Mouse (Mus musculus) brown adipose tissue, adult 24 weeks (tissue): ENCODE data around the gene Rrp12. TPM values are rescaled to one million over a fixed set of nuclear protein-coding genes. Genes with fewer than 3 reads are reported as not detected.
"Not testable (repeated sequence)": the region's sequence is repeated elsewhere in the genome, so short reads cannot be mapped to it uniquely, and the experiment has no call there.

ENCODE experiments used
- H3K27ac ChIP-seq: fragments of 200-500 bp; replicated peaks from 2 replicates; pipeline ENCODE4 v1.5.1; 2012; ENCODE audit warnings: low read depth, mild to moderate bottlenecking, low read length
- H3K4me1 ChIP-seq: fragments of 200-500 bp; 2 replicates; pipeline ENCODE4 v1.6.1; 2012; ENCODE audit warnings: low read length, mixed read lengths; ENCODE audit not compliant: control insufficient read depth, insufficient read depth, insufficient read length
- H3K4me3 ChIP-seq: fragments of 200-500 bp; 2 replicates; pipeline ENCODE4 v1.5.1; 2012; ENCODE audit warnings: low read depth, mild to moderate bottlenecking, low read length, moderate library complexity; ENCODE audit not compliant: insufficient read depth
- polyA plus RNA-seq: library from polyadenylated mRNA; stranded (reverse); fragments of >200 nt; gene quantifications from 2 replicates; pipeline ENCODE4 v1.2.4, GENCODE M21; 2012; ENCODE audit not compliant: missing spikeins, insufficient read depth, insufficient read length

Gene Rrp12
- 3.3 and 3.6 TPM in 2 replicates for polyA plus RNA-seq

DNA sequence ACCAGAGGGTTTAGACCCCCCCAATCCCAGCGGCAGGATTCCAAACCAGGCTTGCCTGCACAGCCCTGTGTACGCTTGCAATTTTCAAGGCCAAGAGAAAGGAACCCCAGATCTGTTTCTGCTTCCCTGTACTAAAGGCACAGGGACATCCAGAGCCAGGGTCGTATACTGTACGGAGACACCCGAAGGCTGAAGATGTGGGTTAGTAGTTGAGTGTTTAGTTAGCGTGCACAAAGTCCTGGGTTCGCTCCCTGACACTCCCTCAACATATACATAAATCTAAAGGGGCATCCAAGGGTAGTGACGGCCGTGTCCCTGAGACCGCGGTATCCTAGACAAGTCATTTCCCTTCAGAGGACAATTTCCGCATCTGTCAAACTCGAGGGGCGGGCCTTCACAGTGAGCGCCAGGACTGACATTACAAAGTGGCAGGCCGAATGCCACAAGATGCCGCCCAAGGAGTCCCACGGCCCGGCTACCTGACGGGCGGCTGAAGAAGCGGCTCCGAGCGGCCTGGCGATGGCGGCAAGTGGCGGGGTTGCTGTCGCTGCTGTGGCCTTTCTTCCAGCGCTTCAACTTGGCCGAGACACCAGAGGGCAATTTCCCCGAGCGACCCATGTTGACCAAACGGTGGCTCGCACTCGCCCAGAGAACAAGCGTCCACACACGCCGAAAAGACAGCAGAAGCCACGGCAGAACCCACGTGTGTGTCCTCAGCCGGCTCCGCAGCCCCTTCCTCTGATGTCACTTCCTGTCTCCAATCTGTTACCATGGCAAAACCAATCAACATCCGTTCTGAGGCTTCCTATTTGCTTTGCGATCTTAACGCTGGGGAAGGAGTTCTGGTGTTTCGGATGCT, at the start of gene Rrp12:
Gene Rrp12, minus strand, starts transcription at position 714 of the 859 bp plus-strand sequence.
- no peaks in the 10 kb centered on the region for H3K4me1 ChIP-seq
- H3K27ac ChIP-seq = no peak within 1 kb of the TSS
- H3K4me3 ChIP-seq = peak within 1 kb of the TSS; percentile 65

DNA sequence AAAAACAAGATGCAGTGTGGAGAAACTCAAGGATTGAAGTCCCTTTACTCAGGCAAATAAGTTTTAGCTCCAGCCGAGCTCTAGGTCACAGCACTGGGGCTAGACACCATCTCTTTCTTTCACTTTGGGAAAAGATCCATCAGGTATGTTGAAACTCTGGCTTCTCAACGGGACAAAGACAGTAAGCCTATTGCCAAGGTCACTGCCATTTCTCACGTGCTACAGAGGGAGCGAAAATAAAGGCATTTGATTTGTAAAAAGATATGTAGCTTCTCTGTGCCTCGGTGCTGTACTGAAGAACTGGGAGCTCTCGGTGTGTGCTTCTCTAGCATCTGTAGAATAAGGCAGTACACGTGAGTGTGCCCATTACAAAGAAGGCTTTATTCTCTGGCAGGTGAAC, 47.9 kb upstream of the Rrp12 start:
- no peaks in the 10 kb centered on the region for H3K4me1 ChIP-seq
- no peak overlapping the region for H3K4me3 ChIP-seq
- H3K27ac ChIP-seq = no peak overlapping the region

DNA sequence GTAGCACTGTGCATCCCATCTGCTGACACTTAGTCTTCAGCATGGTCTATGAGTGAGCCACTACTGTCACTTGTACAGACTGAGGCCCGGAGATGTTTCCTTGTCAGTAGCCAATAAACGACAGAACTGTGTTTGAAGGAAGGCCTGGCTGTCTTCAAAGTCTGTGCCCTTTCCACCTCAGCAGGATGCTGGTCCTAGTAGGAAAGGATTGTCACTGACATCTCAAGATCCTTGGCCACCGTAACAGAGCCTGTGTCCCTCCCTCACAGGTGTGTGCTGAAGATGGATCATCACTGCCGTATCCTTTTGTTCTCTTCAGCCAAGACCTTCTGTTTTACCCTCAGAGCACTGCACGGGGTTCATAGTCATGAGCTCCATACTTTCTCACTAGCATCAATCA, 42.6 kb upstream of the Rrp12 start:
- no peak overlapping the region for H3K4me3 ChIP-seq
- H3K4me1 ChIP-seq = peaks cover 4% of the 10 kb centered on the region; the same call in 1 of the 2 replicates
- no peak overlapping the region for H3K27ac ChIP-seq

DNA sequence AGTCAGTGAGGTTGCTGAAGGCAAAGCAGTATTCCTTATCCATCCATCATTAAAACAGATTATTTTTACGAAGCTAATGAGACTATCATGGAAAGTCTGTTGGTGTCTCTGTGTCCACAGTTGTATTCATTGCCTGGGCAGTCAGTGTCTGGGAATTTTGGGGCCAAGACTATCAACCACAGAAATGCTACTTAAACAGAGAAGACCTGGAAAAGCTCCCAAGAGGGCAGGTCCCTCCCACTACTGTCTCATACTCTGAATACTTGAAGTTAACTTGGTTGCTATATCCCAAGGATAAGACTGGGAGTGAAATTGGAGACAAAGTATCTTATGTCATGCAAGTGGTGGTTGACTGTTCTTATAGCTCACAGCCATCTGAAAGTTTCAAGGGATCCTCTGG, 39.9 kb upstream of the Rrp12 start:
- Histone ChIP-seq H3K4me3 (no peak overlapping the region), H3K4me1 (peaks cover 4% of the 10 kb centered on the region; the same call in 1 of the 2 replicates), H3K27ac (no peak overlapping the region)

DNA sequence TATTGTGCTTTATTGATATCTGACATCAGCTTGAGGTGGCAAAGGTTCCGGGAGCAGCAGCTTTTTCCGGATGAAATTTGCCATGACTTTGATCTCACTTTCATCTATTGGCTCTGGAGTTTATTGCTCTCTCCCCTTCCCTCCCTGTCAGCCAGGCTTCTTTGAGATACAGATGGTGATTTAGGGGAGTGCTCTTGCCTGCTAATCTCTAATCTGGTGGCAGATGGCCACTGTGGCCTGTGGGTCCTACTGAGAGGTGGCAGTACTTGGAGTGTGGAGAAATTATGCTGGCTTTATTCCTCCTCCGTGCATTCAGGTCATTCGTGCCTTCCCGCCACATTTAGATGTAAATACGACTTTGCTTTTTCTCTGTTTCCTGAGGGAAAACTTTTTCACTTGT, 38.2 kb upstream of the Rrp12 start:
- Histone ChIP-seq H3K4me1 (peaks cover 4% of the 10 kb centered on the region; the same call in 1 of the 2 replicates), H3K27ac (no peak overlapping the region), H3K4me3 (peak overlapping the region; percentile 79)

DNA sequence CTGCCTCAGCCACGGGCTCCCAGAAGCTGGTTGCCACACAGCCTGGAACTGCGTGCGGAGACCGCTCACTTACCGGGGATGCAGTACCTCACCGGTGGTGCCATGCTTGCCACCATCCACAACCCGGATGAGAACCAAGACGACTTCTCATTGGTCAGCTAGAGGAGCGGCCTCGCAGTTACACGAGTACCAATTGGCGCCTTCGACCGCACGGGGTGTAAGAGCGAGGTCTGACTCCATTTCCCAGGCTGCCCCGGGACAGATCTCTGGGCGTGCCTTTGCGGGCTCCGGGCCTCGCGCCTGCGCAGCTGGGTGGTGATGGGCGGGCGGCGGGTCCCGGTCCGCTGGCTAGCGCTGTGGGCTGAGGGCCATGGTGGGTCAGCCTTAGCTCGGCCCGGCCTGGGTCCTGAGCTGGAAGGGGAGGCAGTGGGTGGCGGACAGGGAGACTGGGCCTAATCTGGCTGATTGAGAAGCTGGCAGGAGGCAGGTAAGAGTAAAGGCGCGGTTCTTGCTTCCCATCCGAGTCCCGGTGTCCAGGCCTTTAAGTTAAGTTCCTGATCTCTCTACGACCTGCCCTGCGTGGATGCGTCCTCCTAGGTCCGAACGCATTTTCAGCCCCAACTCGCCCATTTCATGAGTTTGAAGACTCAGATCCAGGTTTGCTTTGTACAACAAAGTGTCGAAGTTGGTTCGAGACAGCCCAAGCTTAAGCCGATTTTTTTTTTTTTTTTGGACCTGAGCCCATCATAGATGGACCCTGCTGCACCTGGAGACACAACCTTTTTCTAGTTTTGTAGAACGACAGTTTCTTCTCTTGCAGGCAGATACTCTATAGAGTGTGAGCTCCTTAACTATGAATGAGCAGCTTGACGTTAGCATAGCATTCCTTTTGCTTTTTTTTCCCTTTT, 37.5 kb upstream of the Rrp12 start, which contains the start of the genes Exosc1 and Zdhhc16:
Gene Exosc1, minus strand, starts transcription at position 245 of the 908 bp plus-strand sequence.
Gene Zdhhc16, plus strand, starts transcription at position 302 of the 908 bp plus-strand sequence.
- H3K4me1 ChIP-seq = peaks cover 4% of the 10 kb centered on the region; the same call in 1 of the 2 replicates
- peak within 1 kb of the TSS; percentile 84 for H3K4me3 ChIP-seq
- 0 out of 2 replicates have a peak within 1 kb of the TSS, but pooled peaks have one; percentile 35 for H3K27ac ChIP-seq

- no peak overlapping the region for H3K27ac ChIP-seq
- H3K4me1 ChIP-seq = peaks cover 4% of the 10 kb centered on the region; the same call in 1 of the 2 replicates
- peak overlapping the region; percentile 84 for H3K4me3 ChIP-seq
Observed at GRCm38 (mm10) chr19:41932686-41933085, 36.7 kb upstream of the Rrp12 start.

DNA sequence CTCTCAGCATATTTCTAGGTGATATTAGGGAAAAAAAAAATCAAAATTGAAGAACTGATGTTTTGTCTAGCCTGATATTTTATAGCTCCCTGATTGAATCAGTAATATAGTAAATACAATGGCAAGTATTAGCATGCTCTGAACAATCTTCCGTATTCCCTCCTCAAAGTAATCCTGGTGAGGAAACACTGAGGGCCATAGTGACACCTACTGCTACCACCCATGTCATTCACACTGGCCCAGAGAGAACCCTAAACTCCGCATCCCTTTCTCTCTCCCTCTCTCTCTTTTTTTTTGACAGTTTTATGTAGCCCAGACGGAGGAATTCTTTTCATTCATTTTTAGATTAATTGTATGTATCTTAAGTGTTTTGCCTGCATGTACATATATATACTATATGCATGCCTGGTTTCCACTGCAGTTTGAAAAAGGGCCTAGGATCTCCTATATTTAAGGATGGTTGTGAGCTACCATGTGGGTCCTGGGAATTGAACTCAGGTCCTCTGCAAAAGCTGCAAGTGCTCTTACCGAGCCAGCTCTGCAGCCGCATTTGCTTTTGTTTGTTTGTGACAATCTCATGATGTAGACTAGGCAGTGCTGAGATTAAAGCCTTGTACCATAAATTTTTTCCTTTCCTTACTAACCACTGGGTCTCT, 24.6 kb upstream of the Rrp12 start:
- Histone ChIP-seq H3K4me3 (no peak overlapping the region), H3K4me1 (no peaks in the 10 kb centered on the region), H3K27ac (no peak overlapping the region)

GRCm38 (mm10) chr19:41919471-41919870, 23.5 kb upstream of the Rrp12 start:
- Histone ChIP-seq H3K4me3 (no peak overlapping the region), H3K27ac (no peak overlapping the region), H3K4me1 (no peaks in the 10 kb centered on the region)

DNA sequence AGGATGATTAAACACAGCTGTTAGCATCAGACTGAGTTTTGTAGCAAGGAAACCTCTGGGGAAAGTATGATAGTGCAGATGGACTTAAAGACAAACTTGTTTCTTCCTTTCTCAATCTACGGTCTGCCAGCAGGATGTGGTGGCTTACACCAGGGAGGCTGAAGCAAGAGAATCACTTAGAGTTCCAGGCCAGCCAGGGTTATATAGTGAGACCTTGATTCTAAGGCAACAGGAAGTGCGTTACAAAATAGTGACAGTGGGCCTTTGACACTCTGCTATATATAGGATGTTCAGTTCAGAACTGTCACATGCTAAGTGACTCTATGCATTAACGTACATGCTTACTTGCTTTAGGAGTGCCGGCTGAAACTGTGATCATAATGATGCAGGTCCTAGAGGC, 20.9 kb upstream of the Rrp12 start:
- no peak overlapping the region for H3K27ac ChIP-seq
- peaks cover 4% of the 10 kb centered on the region; the same call in 1 of the 2 replicates for H3K4me1 ChIP-seq
- H3K4me3 ChIP-seq = no peak overlapping the region

DNA sequence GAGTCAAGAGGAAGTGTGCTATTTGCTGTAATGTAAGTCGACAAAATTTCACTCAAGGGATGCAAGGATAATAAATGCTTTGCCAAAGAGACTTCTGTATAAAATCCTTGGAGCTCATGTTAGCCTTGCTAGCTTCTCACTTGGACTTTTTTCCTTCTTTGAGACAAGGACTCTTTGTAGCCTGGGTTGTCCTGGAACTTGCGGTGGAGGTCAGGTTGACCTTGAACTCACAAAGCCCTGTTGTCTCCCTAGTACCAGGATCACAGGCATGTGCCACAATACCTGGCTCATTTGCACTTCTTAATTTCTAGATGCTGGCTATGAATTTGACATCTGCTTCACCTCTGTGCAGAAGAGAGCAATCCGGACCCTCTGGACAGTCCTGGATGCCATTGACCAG, 19.3 kb upstream of the Rrp12 start:
- H3K4me1 ChIP-seq = peaks cover 4% of the 10 kb centered on the region; the same call in 1 of the 2 replicates
- H3K27ac ChIP-seq = no peak overlapping the region
- no peak overlapping the region for H3K4me3 ChIP-seq

- not testable (repeated sequence) for H3K4me3 ChIP-seq, H3K27ac ChIP-seq, H3K4me1 ChIP-seq
Observed at GRCm38 (mm10) chr19:41914592-41914882, 18.6 kb upstream of the Rrp12 start.

DNA sequence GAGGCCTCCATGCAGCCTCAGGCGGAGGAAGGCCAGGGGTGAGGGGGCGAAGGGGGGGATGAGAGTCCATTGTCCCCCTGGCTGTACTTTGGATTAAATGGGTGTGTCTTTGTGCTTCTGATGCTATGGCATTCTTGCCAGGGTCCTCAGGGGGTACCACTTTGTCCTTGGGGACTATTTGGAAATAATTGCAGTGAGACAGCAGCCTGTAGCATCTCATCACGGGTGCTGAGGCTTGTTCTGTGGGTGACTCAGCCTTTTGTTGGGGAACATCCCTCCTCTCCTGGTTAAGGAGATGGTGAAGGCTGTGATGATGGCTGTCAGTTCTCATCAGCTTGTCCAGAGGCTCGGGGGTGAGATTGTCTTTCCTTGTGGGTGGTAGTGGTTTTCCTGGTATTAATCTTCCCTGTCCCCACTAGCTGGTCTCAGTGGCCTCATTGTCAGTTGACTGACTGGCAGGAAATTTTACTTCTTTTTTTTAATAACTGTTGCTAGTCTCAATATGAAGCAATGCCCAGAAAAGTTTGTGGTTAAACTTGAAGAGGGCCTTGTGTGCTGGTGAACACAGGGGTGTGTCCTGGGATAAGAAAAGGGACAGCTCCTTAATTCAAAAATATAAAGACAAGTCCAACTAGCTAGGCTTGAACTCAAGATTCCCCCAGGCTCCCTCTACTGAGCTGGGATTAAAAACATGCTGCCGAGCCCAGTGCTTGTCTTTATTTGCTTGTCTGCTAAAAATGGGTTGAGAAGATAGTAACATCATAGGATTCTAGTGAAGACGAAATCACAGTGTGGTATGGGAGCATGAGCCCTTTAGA, 18.0 kb upstream of the Rrp12 start:
- Histone ChIP-seq H3K27ac (no peak overlapping the region), H3K4me3 (peak overlapping the region; percentile 97), H3K4me1 (peaks cover 4% of the 10 kb centered on the region; the same call in 1 of the 2 replicates)
